Mouse (Mus musculus) retina, postnatal 1 day (tissue): ENCODE results near the gene Thsd7b.
"Not testable (repeated sequence)": the region's sequence is repeated elsewhere in the genome, so short reads cannot be mapped to it uniquely, and the experiment has no call there.

Experiments
- DNase-seq: peaks from one replicate; pipeline ENCODE4 v3.0.0-alpha.2; 2012

The Thsd7b gene

DNA sequence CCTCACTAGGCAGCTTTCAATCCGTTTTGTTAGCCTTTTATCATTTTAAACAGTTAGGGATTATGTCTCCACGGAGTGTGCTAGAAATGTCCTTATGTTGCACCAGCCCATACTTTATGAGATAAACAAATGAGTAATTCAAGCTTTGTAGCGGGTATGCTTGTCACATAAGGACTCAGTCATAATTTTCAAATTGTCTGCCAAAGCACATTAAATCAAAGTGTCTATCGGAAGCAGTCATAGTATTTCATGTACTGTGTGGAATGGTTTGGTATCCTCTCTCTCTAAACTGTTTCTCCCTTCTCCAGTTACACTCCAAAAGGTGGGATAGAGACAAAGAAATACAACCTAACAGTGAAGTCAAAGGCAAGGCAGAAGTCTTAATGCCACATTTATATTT lies 601.3 kb downstream of the Thsd7b start:
- DNase-seq: no peak

DNA sequence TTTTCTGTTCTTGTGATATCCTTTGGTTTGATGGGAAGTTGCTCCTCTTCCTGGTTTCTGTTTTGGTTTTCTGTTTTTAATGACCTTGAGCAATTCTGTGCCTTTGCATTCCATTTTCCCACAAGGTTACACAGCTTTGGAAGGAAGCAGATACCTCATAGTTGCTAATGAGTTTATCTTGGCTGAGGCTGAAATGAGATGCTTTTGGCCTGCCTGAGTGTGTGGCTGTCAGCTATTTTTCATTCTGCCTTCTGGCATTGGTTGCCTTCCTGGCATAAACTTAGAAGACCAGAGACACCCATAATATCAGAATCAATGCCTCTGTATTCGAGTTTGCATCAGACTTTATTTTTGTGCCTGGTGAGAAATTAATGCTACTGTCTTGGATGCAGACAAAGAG lies 614.8 kb downstream of the Thsd7b start:
- no peak for DNase-seq

DNA sequence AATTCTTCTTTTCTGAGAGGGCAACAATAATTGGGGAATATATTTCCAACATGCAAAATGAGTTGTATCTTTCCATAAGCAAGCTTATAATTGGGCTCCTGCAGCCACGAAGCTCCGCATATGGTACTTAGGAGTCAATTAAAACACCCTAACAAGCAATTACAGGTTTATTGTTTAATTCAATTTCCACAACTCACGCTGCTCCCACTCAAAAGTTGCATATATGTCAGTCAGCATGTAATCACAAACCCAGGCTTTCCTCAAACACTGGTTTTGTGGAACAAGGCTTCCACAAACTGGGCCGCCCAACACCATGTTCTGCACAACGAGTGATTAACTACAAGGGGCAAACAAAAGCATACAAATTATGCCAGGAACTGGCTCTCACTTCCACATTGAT lies 625.0 kb downstream of the Thsd7b start:
- no peak for DNase-seq

DNA sequence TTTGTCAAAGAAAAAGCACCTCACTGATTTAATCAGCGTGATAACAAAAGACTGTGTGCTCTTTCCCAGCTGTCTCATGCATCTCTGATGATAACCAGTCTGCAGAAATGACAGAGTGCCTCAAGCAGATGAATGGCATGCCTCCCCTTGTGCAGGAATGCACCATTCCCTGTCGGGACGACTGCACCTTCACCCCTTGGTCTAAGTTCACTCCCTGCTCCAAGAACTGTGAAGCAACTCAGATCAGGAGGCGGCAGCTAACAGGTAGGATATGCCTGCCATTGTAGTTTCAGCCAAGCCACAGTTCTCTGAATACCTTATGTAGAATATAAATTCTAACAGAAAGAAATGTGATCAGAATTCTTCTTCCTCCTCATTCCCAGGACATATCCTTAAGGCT lies 642.4 kb downstream of the Thsd7b start:
- DNase-seq: no peak

DNA sequence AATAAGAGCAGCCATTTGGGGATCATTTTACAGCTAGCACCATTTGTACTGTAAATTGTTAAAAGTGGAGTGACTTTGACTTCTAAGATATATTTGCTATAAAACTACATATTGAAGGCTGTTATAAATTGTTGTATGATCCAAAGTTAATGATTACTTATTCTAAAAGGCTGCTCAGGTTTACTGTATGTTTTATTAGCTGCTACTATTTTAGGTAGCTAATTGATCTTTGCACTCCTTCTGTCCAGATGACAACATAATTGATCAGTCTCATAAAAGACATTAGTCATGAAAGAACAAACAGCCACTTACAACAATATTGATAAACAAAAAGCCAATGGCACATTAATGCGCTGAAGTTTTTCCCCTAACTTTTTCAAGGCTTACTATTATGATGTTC lies 644.5 kb downstream of the Thsd7b start:
- no peak for DNase-seq

DNA sequence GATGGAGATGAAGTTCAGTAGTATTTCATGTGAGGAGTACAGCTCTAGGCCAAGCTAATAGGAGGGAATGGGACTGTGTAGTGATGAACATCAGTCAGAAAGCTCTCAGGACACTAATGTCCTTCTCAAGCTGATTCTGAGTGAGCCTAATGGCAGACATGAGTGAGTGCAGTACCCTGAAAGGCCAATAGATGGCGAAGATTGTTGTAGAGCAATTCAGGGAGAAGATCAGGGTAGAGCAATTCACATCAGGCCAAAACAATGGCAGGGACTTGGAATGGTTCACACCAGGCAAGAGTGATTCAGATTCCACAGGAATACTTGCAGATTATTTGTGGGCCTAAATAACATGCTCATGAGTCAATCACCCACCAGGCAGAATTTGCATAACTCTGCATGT lies 646.3 kb downstream of the Thsd7b start:
- peak; percentile 45 for DNase-seq

DNA sequence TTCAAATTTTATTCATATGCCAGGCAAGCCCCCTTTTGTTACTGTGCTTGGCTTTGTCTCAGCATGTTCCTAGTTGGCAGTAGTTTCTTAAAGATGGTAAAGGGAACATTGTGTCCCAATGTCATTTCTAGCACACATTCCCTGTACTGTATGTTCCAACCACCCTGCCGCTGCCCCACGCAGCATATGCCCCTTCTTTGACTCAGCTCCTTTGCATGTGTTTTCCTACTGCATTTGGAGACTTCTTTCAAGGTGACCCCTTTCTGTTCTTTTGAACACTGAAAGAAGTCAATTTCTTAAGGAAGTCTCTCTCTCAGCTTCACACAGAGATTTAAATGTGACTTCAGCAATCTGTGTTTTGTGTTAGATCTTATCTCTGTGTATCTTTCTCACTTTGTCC lies 657.9 kb downstream of the Thsd7b start:
- DNase-seq: no peak

DNA sequence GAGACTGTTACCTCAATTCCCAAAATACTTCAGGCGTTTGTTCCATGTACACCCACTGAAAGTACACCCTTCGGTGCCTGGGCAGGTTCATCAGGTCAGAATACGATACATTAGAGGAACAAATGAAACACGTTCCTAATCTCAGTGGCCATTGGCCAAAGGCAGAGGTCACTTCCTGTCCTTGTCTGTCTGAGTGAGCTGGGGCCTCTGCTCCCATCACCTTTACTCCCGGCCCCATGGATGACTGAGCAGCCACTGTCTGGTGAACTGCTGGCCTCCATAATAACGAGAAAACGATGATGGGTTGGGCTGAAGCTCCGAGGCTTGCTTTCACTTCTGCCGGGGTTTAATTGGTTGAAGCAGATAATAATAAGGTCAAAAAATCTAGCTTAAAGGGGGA lies 670.0 kb downstream of the Thsd7b start:
- peak; percentile 53 for DNase-seq

DNA sequence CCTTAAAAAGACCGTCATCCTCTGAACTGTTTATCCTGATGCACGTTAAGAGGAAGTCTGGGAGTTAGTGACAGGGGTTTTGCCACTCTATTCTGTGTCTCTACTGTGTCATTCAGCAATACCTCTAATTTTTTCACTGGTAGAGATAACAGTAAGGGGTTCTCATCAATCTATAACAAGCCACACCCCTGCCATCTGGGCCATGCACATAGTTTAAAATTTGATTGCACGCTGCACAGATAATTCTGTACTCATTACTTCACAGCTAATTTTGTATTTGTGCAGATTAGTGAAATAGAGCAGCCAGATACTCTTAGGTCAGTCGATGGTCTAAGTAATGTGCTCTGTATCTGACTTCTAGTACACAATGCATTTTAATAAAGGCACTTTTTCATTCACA lies 673.9 kb downstream of the Thsd7b start:
- DNase-seq: no peak

DNA sequence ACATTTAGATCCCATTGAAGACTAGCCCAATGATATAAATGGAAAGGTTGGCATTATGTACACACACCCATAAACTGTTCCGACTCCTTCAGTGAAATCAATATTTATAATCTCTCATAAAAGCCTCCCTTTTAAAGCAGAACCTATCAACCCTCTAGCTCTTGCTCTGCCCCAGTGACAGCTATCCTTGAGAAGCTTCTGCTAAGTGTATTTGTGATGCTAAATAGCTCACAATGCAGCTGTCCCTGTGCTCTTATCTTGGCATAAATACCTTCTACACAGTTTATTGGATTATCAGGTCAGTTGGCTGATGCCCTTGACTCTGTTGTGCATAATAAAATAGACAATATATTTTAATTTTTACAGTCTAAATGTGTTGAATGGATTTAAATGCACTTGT lies 682.4 kb downstream of the Thsd7b start:
- peak; percentile 15 for DNase-seq

DNA sequence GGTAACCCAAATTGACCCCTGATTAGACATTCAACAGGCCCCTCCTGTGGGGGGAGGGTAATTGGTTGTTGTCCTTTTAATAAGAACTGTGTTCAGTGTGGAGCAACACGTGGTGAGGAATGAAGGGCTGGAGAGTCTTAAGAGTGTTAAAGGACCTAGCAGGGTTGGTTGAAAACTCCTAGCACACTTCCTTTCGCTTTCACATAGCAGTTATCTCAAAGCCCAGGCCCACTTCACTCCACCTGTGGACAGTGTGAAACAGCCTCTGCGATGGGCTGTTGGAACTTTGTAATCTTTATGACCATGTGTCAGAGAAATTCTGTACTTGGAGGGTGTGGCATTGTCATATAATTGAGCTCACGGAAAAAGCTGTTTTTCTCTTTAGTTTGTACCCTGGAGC lies 683.5 kb downstream of the Thsd7b start:
- DNase-seq: peak; percentile 23

DNA sequence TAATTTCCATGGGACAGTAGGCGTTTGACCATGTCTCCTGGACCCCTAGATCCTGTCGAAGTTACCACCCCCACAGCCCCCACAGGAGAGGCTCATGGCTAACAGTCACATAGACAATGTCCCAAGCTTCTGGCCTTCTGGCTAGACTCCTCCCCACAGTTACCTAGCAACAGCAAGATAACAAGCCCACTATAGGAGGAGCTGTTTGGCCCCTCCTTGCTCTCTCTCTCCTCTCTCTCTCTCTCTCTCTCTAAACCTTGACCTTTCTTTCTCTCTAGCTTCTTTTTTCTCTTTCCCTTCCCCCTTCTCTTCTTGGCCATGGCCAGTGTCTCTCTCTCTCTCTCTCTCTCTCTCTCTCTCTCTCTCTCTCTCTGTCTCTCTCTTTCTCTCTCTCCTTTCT lies 686.2 kb downstream of the Thsd7b start:
- DNase-seq: not testable (repeated sequence)

DNA sequence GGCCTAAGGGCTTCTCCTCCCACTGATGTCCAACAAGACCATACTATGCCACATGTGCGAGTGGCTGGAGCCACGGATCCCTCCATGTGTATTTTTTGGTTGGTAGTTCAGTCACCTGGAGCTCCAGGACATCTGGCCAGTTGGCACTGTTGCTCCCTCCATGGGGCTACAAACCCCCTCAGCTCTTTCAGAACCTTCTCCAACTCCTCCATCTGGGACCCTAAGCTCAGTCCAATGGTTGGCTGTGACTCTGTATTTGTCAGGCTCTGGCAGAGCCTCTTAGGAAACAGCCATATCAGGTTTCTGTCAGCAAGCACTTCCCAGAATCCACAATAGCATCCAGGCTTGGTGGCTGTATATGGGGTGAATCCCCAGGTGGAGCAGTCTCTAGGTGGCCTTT lies 690.1 kb downstream of the Thsd7b start:
- DNase-seq: no peak

DNA sequence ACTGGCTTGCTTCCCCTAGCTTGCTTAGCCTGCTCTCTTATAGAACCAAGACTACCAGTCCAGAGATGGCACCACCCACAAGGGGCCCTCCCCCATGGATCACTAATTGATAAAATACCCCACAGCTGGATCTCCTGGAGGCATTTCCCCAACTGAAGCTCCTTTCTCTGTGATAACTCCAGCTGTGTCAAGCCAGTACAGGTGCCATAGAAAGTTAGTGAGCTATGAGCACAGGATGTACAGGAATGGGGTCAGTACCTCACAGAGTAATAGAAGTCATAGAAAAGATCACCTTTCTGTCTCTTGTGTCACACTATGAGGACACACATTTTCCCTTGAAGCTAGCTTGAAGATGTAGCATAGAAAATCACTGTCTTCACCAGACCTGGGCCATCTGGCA lies 716.1 kb downstream of the Thsd7b start:
- not testable (repeated sequence) for DNase-seq

DNA sequence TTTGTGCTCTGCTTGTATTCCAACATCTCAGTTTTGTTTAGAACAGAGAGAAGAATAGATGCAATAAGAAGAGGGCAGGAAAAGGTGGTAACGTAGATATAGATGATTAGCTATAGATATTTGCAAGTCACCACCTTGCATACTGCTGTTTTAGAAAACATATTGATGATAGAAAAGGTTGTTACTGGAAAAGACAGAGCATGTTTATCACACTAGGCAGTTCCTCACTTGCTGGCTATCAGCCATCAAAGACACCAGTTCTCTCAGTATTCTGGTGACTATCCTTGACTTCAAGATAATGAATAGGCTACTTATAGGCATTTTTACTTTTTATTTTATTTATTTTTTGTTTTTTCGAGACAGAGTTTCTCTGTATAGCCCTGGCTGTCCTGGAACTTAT lies 717.7 kb downstream of the Thsd7b start:
- no peak for DNase-seq

DNA sequence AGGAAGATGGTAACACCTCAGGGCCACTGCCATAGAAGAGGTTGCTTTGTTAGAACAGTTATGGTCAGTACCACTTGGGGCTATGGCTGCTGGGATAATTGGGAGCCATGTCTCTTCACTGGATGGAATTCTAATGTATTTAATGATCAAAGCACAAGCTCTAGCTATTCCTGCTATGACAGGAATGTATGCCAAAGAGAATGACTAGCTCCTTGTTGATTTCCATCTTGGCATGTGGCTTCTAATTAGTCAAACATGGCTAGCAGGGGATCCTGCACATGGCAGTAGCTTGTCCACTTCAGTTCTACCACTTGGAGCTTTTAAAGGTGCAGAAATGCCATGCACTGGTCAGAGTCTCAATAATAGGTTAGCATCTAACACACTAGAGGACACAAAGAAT lies 781.9 kb downstream of the Thsd7b start:
- peak; percentile 19 for DNase-seq

DNA sequence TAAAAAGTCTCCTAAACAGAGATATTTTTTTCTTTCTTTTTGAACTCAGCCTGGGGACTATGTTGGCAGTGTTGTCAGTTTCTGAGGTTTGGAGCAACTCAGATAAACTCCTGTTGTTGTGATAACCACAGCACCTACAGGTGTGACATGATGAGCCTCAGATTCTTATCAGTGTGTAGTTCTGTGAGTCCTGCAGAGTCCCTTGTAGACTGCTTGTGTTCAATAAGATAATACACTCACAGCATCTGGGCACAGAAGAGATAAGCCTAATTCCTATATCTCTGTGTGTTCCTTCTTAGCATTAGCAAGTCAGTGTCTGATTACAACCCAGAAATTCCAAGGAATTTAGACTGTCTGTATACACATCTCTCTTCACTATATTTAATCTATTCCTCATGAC lies 789.0 kb downstream of the Thsd7b start:
- DNase-seq: no peak

DNA sequence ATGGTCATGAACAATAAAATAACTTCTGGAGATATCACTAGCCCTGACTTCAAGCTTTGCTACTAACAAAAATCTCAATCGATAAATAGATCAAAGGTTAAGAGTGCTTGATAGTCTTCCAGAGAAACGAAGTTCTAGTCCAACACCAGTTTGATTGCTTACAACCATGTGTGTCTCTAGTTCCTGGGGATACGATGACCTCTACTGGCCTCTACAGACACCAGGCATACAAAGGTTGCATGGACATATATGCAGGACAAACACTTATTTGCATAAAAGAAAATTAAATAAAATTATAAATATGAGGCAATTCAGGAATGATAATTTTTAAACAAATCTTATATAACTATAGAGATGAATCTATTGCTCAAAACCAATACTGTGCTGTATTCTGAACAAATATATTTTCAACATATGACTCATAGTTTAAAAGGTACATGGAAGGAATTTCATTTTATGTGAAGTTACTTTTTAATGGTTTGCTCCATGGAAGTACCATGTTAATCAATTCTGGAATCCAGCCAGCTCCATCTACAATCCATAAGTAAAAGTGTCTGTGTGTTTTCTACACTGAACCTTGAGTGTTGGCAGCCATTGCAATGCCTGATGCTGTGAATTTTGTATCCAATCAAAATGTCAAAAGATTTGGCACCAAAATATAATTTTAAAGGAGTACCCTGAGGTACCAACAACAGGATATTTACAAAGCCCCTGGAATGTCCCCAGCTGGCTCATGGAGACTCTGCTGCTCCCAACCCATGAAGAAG lies 793.3 kb downstream of the Thsd7b start:
- no peak for DNase-seq

DNA sequence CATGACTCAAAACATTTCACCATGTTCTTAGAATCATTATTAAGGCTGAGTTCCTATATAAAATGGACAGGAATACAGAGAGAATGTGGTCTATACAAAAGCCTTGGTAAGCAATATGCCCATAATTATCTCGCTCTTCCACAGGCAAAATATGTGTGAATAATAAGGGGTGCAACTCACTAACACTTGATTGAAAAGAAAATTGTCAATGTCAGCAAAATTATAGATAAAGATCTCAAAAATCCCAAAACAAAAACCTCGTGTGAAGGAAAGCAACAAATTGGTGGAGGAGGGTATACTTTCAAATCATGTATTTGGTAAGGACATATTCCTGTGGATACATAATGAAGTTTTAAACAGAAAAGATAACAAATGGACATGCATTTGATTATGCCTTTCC lies 810.7 kb downstream of the Thsd7b start:
- no peak for DNase-seq

DNA sequence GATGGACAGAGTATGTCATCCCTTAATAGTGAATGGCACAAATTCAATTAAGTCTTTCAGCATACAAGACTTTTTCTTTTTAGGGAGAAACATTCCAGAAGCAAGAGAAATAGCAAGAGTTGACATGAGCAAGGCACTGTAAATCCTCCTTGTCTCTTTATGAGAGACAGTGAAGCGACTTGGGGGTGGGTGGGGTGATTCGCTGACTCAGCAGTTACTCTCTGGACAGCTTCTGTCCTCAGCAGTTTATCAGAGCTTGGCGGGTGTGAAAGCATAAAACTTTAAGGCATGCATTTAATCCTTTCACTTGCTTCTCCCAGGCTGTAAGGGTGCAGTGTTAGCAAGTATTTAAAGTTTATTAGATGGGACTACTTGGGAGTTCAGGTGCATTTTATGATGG lies 812.1 kb downstream of the Thsd7b start:
- no peak for DNase-seq

DNA sequence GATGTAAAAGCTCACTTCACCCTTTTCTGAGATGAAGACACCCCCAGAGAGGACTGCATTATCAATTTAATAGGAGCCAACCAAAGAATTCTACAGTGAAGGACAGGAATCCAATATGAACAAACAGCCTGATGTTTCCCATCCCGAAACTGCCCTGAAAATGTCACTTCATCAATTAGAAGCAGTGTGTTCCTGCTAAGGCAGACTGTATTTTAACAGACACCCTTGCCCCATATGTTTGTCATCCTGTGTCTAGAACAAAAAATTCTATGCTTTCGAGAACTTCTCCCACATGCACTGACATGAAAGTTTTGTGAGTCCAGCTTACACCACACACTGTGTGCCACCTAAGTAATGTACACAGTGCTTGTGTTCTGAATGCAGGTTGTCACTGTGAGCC lies 812.8 kb downstream of the Thsd7b start:
- DNase-seq: no peak

DNA sequence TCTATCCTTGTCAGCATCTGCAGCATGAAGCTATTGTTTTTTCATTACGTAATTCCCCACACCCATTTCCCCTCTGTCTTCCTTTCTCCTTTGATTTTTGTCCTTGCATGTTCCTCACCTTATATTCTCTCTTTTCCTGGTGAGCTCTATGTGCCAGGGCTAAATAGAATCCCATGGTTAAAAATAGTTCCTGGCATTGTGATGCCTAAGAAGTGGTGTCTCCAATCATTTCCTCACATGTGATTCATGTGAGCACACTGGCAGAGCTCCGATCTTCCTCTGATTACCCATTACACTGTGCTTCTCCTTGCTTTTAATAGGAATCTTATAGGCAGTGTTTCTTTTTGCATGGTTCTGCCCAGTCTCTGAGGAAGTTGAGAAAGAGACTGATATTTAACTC lies 826.1 kb downstream of the Thsd7b start:
- DNase-seq: no peak

DNA sequence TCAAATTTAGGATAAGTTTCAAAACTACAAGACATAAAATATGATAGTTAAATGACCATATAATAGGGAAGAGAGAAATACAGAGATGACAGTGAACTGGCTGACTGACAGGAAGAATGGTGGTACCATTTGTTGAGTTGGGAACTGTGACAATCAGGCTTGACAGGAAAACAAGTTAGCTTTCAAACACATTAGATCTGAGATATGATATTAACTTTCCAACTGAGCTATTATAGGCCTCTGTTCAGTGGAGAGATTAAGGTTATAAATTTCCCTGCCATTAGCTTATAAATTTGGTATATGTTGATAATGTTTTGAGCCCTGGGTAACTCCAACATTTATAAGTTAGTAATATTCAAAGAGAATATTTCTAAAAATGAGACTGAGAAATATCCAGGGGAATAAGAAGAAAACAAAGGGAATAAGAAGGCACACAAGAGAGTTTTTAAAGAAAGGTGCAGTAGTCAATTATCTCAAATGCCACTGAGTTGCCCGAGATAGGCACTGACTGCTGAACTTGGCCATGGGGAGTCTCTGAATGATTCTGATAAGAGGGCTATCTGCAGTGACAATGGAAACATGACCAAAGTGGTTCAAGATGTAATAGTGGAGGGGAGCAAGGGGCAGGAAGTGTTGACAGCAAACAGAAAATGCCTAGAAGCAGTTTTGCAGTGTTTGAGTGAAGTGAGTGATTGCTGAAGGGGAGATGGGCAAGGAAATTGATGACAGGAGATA lies 839.6 kb downstream of the Thsd7b start:
- DNase-seq: no peak

DNA sequence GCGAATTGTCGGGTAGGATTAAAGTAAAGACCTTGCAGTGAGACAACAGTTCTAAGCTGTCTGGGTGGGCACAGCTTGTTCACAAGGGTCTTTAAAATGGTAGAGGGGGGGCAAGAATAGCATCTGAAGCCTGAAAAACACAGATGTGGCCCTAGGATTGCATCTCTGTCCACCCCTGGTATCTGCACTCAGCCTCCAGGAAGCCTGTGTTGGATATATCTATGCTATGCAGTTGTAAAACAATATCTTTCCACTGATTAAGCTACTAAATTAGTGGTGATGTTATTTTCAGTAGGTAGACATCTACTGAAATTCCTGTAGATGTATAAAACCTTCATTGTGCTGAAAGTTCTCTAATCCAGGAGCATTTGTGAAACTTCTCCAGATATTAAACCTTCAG lies 840.4 kb downstream of the Thsd7b start:
- DNase-seq: no peak

DNA sequence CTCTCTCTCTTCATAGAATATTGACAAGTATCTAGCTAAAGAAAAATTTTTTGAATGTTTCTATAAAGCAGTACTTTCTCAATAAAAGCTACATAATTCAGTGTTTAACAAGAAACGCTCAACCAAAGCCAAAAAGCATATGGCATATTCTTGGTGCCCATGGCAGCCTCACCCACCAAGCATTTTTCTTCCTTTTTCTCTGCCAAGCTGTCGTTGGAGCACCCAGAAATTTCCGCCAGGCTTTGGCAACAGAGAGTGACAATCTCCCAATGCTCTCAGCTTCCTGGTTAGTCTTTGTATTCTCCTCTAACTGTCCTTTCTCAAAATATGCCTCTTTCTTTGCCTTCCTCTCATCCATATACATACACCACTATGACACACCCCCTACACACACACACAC lies 857.8 kb downstream of the Thsd7b start:
- DNase-seq: no peak
